Mouse (Mus musculus) bone marrow, adult 2 months (tissue): ENCODE measurements around the gene Smim1.

Experiments
- CTCF ChIP-seq: fragments of 200-500 bp; IDR thresholded peaks from 2 replicates; pipeline ENCODE4 v1.5.1; 2011; ENCODE audit warnings: low read length, control low read depth; ENCODE audit not compliant: control insufficient read depth, insufficient read depth
- POLR2A ChIP-seq: fragments of 200-500 bp; IDR thresholded peaks from 2 replicates; pipeline ENCODE4 v1.6.1; 2011; ENCODE audit warnings: low read depth, mild to moderate bottlenecking, control low read depth, low read length, borderline replicate concordance; ENCODE audit not compliant: control insufficient read depth

DNA sequence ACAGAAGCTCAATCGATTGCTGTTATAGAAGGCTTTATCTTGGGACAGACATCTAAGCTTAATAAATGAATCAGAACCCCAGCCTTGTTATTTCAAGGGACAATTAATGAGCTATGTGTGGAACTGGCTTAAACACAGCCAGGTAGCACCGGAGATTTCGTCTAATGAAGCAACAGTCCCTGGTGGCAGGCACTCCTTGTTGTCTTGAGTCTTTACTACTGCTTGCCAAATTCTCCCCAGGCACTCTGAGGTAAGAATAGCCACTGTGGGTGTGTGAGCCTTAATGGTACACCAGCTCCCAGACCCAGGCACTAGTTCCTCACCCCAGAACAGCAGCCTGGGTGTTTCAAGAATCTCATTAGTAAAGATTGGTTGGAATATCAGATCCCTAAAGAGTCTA is 25.4 kb upstream of the Smim1 start:
- no peak for TF ChIP-seq CTCF
- no peak for TF ChIP-seq POLR2A
